Mouse (Mus musculus) retina, embryonic 14.5 days (tissue): ENCODE measurements around the gene Smcp.

Experiments used
- DNase-seq: peaks from one replicate; pipeline ENCODE4 v3.0.0-alpha.2; 2015; ENCODE audit warnings: low spot score

Gene Smcp

GRCm38 (mm10) chr3:92588858-92589257 is at the start of gene Smcp:
Gene Smcp (minus strand): TSS chr3:92588997.
- DNase-seq: no peak

GRCm38 (mm10) chr3:92638653-92638991 is 49.8 kb upstream of the Smcp start:
- DNase-seq: no peak

- no peak for DNase-seq
Measured at GRCm38 (mm10) chr3:92637745-92638652, 49.2 kb upstream of the Smcp start.

GRCm38 (mm10) chr3:92621560-92621959 is 32.8 kb upstream of the Smcp start, which contains the start of gene Lce6a:
Gene Lce6a (minus strand): TSS chr3:92621660.
- DNase-seq: no peak

DNA sequence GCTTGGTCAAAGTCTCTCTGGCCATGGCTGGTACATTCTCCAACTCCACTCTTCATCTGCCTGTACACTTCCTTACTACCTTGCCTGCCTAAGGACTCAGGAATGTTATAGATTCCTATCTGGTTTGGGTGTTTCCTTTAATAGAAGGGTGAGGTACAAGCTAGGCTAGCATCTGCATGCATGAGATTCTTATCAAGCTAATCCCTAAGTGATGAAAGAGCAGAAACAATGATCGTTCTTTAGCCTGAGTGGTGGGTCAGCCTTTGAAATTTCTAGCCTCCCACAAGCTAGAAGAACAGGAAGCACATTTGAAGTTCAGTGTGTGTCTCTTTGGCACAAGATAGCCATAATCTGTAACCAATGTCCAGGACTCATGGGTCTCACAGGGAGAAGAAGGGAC is 21.0 kb upstream of the Smcp start:
- no peak for DNase-seq

DNA sequence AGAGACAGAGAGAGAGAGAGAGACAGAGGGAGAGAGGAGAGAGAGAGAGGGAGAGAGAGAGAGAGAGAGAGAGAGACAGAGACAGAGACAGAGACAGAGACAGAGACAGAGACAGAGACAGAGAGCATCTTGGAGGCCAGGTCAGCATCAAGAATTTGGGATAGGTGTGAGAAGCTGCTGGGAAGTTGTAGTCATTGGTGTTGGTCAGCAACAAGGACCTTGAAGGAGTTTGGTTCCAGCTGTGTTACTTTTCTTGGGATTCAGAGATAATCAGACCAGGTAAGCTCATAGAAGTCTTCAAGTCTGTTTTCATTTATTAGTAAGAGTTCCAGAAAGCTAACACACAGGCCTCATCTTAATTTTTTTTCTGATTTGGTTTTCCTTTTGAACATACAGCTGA is 18.6 kb upstream of the Smcp start, which contains the start of gene 2210017I01Rik:
TSS of gene 2210017I01Rik (minus strand) at position 101 of the 400 bp plus-strand sequence.
- no peak for DNase-seq

GRCm38 (mm10) chr3:92602169-92602568 is 13.4 kb upstream of the Smcp start:
- peak; percentile 54 for DNase-seq

DNA sequence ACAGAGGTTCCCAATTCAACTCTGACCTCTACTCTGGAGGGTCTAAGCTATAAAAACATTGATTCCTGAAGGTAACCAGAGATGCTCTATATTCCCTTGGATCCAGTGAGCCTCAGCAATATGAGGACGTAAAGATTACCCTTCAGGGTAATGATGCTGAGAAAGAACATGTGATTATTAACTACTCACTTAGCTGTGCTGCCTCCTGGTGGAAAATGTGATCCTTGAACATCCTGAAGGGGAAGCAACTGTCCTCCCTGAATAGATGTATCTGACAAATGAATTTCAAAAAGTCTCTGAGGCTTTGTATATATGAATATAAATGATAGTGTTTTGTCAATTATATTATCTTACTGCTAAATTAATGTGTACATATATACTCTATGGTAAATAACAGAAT is 11.7 kb upstream of the Smcp start:
- DNase-seq: no peak

DNA sequence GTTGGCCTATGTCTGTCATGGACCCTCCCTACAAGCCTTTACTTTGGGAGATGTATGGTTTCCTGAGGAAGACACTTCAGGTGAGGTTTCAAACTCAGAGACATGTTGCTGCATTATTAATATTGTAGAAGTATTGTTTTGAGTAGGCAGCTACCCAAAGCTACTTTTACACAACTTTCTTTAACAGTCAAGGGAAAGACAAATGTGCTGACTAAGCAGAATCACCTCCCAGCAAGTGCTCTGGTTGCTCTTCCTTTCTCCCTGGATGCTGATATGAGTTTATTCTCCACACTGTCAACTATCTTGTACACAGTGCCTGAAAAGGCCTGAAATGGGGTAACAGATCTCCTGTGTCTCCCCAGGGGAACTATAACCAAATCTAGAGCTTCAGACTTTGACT is 11.2 kb upstream of the Smcp start:
- DNase-seq: no peak

- no peak for DNase-seq
Measured at GRCm38 (mm10) chr3:92598429-92598828, 9.6 kb upstream of the Smcp start.

GRCm38 (mm10) chr3:92587190-92587589 is 1.6 kb downstream of the Smcp start:
- DNase-seq: no peak

- DNase-seq: no peak
Measured at GRCm38 (mm10) chr3:92585055-92585454, 3.7 kb downstream of the Smcp start.

DNA sequence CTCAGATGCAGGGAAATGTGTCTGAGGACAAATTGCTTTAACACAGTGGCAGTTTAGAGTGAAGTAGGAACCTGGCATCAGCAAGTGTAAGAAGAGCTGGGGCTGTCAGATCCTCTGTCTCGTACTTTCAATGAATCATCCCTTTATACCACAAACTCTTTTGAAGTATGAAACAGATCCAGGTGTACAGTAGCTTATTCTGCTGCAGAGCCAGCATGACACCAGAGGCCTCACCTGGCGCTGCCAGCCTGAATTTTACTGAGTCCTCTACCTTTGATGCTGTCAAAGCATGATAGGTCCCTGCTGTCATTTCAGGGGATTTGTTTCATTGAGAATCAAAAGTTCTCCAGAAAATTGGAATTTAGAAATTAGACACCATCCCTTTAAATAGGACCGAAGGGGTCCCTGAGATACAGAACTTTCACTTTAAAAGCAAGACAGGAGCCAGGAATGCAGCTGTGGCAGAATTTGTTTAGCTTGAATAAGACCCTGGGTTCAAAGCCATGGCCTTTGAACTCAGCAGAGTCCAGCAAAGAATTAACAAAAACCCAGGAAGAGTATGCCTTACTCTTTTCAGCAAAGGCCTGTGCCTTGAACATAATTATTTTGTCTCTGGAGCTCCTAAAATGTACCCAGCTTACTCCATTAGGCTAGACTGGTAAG is 5.5 kb downstream of the Smcp start:
- no peak for DNase-seq

DNA sequence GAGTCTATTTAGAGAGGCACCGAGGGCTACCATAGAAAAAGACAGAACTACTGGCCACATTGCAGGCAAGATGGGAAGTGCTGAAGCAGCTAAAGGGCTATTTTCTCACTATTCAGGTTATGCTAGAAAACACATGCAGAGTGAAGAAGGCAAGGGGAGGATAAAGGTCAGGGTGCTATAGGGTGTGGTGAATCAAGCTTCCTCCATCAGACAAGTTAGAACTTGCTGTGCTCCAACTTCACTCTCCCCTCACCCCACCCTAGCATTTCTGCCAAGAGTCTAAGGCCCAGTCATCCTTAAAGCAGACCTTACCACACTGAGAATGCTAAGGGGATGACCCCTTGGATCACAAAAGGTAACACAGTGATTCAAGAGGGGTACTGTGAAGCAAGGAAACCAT is 9.3 kb downstream of the Smcp start:
- no peak for DNase-seq

- no peak for DNase-seq
Measured at GRCm38 (mm10) chr3:92578652-92579413, 10.0 kb downstream of the Smcp start.

DNA sequence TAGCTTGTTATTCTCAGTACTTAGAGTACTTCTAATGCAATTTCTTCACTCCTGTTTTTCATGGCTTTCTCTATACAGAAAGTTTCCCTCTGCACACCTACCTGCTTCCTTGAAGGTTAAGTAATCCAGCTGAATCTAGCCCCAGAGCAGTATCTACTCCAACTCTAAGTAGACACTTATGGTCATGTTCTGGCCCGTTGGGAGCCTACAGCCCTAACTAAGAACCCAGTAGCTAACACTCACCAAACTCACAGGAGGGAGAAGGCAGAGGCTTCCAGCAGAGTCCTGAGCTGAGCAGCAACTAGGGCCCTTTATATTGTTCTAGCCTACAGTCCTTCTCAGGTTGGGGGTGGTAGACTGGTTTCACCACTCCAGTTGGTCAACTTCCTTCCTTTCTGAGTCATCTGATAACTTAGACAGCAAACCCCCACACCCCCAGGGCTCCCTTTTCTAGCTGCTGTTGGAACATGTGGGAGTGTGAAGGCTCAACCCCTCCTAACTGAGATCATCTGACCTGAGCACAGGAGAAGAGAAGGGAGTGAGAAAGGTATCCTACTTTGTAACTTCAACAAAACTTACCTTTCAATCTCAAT is 15.3 kb downstream of the Smcp start, which contains the start of gene Ivl:
TSS of gene Ivl (minus strand) at position 287 of the 593 bp plus-strand sequence.
- DNase-seq: no peak

DNA sequence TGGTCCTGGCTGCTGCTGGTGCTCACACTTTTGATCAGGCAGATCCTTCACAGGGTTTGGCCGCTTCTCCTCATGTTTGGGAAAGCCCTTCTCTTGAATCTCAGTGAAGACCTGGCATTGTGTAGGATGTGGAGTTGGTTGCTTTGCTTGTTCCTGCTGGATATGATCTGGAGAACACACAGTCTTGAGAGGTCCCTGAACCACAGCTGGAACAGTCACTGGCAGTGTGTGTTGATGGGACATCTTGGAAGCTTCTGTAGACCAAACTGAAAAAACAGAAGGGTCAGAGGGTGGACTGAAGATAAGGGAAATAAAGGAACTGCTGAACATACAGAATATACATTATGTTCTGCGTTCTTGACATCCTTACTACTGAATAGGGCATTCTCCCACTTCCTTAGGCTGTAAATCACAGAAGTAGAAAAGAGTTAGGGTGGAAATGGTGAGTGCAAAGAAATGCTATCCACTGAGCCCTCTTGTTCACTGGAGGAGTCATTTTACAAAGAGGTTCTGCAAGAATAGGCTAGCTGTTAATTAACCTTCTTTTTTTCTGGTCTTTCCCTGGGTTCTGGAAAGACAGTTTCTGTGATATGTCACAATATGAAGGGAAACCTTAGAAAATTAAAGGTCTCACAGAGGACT is 16.2 kb downstream of the Smcp start:
- DNase-seq: no peak

- no peak for DNase-seq
Measured at GRCm38 (mm10) chr3:92568752-92569151, 20.0 kb downstream of the Smcp start.

GRCm38 (mm10) chr3:92565418-92565817 is 23.4 kb downstream of the Smcp start:
- DNase-seq: peak; percentile 7

DNA sequence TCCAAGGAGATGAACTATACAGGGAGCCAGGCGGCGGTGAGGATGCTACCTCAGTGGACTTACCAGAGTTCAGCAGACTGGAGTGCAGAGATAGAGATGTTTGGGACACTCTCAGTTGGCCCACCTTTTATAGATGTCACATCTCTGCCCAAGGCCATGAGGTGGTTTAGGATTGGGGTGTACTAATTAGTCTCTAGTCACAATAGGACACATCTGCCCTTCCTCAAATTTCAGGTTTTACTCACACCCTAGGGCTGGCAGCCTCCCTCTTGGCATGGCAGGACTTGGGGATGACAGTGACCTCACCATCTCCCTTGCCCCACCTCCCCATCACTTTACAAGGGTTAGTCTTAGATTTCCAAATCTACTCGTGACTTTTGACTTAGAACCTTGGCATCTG is 54.4 kb downstream of the Smcp start, which contains the start of gene 2310046K23Rik:
TSS of gene 2310046K23Rik (minus strand) at position 101 of the 400 bp plus-strand sequence.
- no peak for DNase-seq
